Comparison of ENCODE assay signal across 25 mouse cellular contexts in the genomic region with DNA sequence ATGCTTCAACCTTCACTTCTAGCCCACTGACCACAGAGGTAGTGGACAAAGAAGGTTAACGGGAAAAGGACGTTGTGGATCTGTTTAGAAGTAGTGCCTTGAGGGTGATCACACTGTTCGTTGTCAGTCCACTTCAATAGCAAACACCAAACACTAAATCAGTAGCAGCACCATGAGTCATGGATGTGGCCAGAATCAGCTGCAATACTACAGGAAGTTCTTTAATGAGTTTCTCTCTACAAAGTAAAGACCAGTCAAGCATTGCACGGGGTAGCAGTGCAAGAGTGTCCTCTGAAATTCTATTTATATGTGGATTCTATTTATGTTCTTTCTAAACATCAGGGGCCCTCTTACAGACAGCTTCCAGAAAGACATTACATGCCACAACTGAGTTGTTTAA. TPM values are rescaled to one million over a fixed set of nuclear protein-coding genes. Genes with fewer than 3 reads are reported as not detected.
DNase-seq lines count a peak whose midpoint lies in the region; ATAC-seq and TF ChIP-seq lines count a peak whose summit lies in the region.
"Had no signal": no experiment of that assay in that cellular context is flagged by ENCODE, and none has a peak within 500 bp of the region (broad histone marks: within the 10 kb centered on the region; RNA-seq: fewer than 3 reads in every experiment).

No protein-coding gene starts in this region.

- H3K27me3 ChIP-seq in heart, embryonic 10.5 days (ENCODE audit: insufficient read depth, poor library complexity, severe bottlenecking), result no peaks in the 10 kb centered on the region
- no peaks in the 10 kb centered on the region for H3K27me3 ChIP-seq in CH12.LX (replicated peaks)
- H3K27me3 ChIP-seq: embryonic facial prominence, embryonic 13.5 days; embryonic facial prominence, embryonic 15.5 days; forebrain, embryonic 12.5 days had no signal

- H3K79me2 ChIP-seq in CH12.LX (replicated peaks; ENCODE audit: control insufficient read depth, extremely low read depth, insufficient read depth, poor library complexity, severe bottlenecking), result no peaks in the 10 kb centered on the region

- TF ChIP-seq RAD21 in CH12.LX (IDR thresholded peaks at IDR 0.05; ENCODE audit: low read depth, low read length), result no peak

- no peaks in the 10 kb centered on the region for H3K4me1 ChIP-seq in heart, embryonic 10.5 days
- peaks cover 0 to 4% of the 10 kb centered on the region in 2 experiments; a peak in 2 of 4 replicates for H3K4me1 ChIP-seq in CH12.LX (ENCODE audit: control insufficient read depth in 1 of 2, insufficient read depth in 2 of 2)
- peaks cover 6% of the 10 kb centered on the region for H3K4me1 ChIP-seq in bone marrow macrophage, adult 2 months (ENCODE audit: control insufficient read depth, insufficient read depth, low read length)
- H3K4me1 ChIP-seq: embryonic facial prominence, embryonic 13.5 days; embryonic facial prominence, embryonic 15.5 days; forebrain, embryonic 10.5 days; forebrain, embryonic 12.5 days had no signal

- in situ Hi-C loops in CH12.LX (cut with MboI; ENCODE audit: low pct_ligation_motif_present, low pct_unique_long_range_greater_than_20kb, low sequenced_read_pairs), result no loop called here

- TF ChIP-seq POLR2A in CH12.LX (IDR thresholded peaks at IDR 0.05; ENCODE audit: low read depth, low read length), result no peak
- TF ChIP-seq POLR2A in bone marrow macrophage, adult 2 months (IDR thresholded peaks at IDR 0.05; ENCODE audit: borderline replicate concordance, low read depth, low read length), result no peak

- no peak for TF ChIP-seq EP300 in CH12.LX (IDR thresholded peaks at IDR 0.05; ENCODE audit: low read length)

- no peak overlapping the region for H3K4me3 ChIP-seq in heart, embryonic 10.5 days
- no peak overlapping the region for H3K4me3 ChIP-seq in CH12.LX (replicated peaks in 1 of 3; ENCODE audit: low read depth in 2 of 3, low read length in 2 of 3, poor library complexity in 1 of 3)
- H3K4me3 ChIP-seq in bone marrow macrophage, adult 2 months (ENCODE audit: insufficient read depth, low read length), result no peak overlapping the region
- H3K4me3 ChIP-seq: embryonic facial prominence, embryonic 13.5 days; embryonic facial prominence, embryonic 15.5 days; erythroblast, embryonic 14.5 days; forebrain, embryonic 10.5 days; forebrain, embryonic 12.5 days had no signal

- DNase-seq in heart, embryonic 10.5 days (ENCODE audit: low spot score), result peak; percentile 13
- DNase-seq in heart, postnatal 4 days, result no peak
- DNase-seq in 416B (ENCODE audit: low read depth), result peak; percentile 68
- peak; percentile 29 for DNase-seq in CH12.LX (ENCODE audit: extremely low read depth)
- no peak for DNase-seq in c-Kit-positive CD71-positive TER-119-positive erythroid progenitor cells, embryonic 14.5 days (ENCODE audit: low spot score)
- DNase-seq: adrenal gland, adult 2 months; adrenal gland, postnatal 10 days; adrenal gland, postnatal 25 days; cerebellum, adult 11 months; cerebellum, adult 18-20 months; cerebellum, adult 8-10 months; cerebellum, adult 9-11 months; cerebellum, postnatal 14 days; cerebellum, postnatal 36 days; embryo, embryonic 11 days had no signal

- dilution Hi-C loops in CH12.LX (cut with MboI; ENCODE audit: extremely low pct_ligation_motif_present, extremely low pct_unique_long_range_greater_than_20kb, low sequenced_read_pairs), result no loop called here

- 88% methylated on average over 4 of the region's 4 CpGs for WGBS in heart, embryonic 10.5 days

- H3K27ac ChIP-seq in heart, embryonic 10.5 days, result no peak overlapping the region
- no peak overlapping the region for H3K27ac ChIP-seq in CH12.LX (ENCODE audit: insufficient read depth, low read depth)
- H3K27ac ChIP-seq in bone marrow macrophage, adult 2 months (ENCODE audit: insufficient read depth, low read depth, low read length), result peak overlapping the region; percentile 19; the same call in 1 of the 2 replicates
- H3K27ac ChIP-seq: embryonic facial prominence, embryonic 13.5 days; embryonic facial prominence, embryonic 15.5 days; forebrain, embryonic 10.5 days; forebrain, embryonic 12.5 days had no signal

- H3K9me3 ChIP-seq in heart, embryonic 10.5 days, result no peaks in the 10 kb centered on the region
- H3K9me3 ChIP-seq in CH12.LX (replicated peaks; ENCODE audit: low read length), result no peaks in the 10 kb centered on the region
- H3K9me3 ChIP-seq: embryonic facial prominence, embryonic 13.5 days; embryonic facial prominence, embryonic 15.5 days; forebrain, embryonic 12.5 days had no signal

- no peak for ATAC-seq in megakaryocyte, adult 5-6 weeks (ENCODE audit: poor library complexity, severe bottlenecking)
- ATAC-seq: CD4-positive, CD25-positive, alpha-beta regulatory T cell, adult 4 months; forebrain, embryonic 14.5 days; forebrain, embryonic 16.5 days had no signal

- no peak overlapping the region for H3K4me2 ChIP-seq in CH12.LX (ENCODE audit: insufficient read depth, low read depth, poor library complexity, severe bottlenecking)
- H3K4me2 ChIP-seq: embryonic facial prominence, embryonic 13.5 days; embryonic facial prominence, embryonic 15.5 days; forebrain, embryonic 12.5 days had no signal

- peaks cover 53% of the 10 kb centered on the region for H3K36me3 ChIP-seq in heart, embryonic 10.5 days
- H3K36me3 ChIP-seq in CH12.LX (replicated peaks in 1 of 2; ENCODE audit: control insufficient read depth in 1 of 2, insufficient read depth in 1 of 2, low read length in 1 of 2), result peaks cover 20 to 75% of the 10 kb centered on the region in 2 experiments

- H3K9ac ChIP-seq in CH12.LX (ENCODE audit: insufficient read depth, low read depth), result no peak overlapping the region
- H3K9ac ChIP-seq: embryonic facial prominence, embryonic 13.5 days; embryonic facial prominence, embryonic 15.5 days; forebrain, embryonic 12.5 days had no signal

- no peak for TF ChIP-seq CTCF in CH12.LX (conservative IDR thresholded peaks at IDR 0.05 in 1 of 2, IDR thresholded peaks at IDR 0.05 in 1 of 2; ENCODE audit: low read depth in 2 of 2, low read length in 2 of 2)
- no peak for TF ChIP-seq CTCF in bone marrow macrophage, adult 2 months (IDR thresholded peaks at IDR 0.05; ENCODE audit: low read depth, low read length)

TF ChIP-seq in CH12.LX, 34 proteins besides CTCF, POLR2A, EP300 and RAD21:
- no peak for TF ChIP-seq USF1 (IDR thresholded peaks at IDR 0.05; ENCODE audit: low read depth, low read length)
- TF ChIP-seq KAT2A (IDR thresholded peaks at IDR 0.05; ENCODE audit: insufficient replicate concordance, low read length), result no peak
- TF ChIP-seq MAZ (IDR thresholded peaks at IDR 0.05; ENCODE audit: low read depth, low read length), result no peak
- no peak for TF ChIP-seq NRF1 (IDR thresholded peaks at IDR 0.05; ENCODE audit: low read depth, low read length)
- TF ChIP-seq NELFE (IDR thresholded peaks at IDR 0.05; ENCODE audit: low read depth, low read length), result no peak
- no peak for TF ChIP-seq MXI1 (IDR thresholded peaks at IDR 0.05; ENCODE audit: low read depth, low read length)
- TF ChIP-seq MYC (IDR thresholded peaks at IDR 0.05; ENCODE audit: low read depth, low read length), result no peak
- no peak; the same call in 1 of the 2 replicates for TF ChIP-seq ETS1 (conservative IDR thresholded peaks at IDR 0.05; ENCODE audit: low read depth, low read length)
- no peak for TF ChIP-seq RCOR1 (conservative IDR thresholded peaks at IDR 0.05; ENCODE audit: low read depth, low read length)
- no peak for TF ChIP-seq SIN3A (IDR thresholded peaks at IDR 0.05; ENCODE audit: low read length)

RNA-seq across cellular contexts. Expression of gene Orc1, which starts 19.1 kb away (rescaled TPM):
- 11.7 and 14.3 TPM in 2 replicates for polyA plus RNA-seq in heart, embryonic 10.5 days (2016; fragmentation: Nextera tagmentation; extraction: Ambion mirVana)
- 1 to 10 TPM; 3.4 to 4.3 TPM for total RNA-seq in heart, postnatal 4 days (2021)
- total RNA-seq in CH12.LX (2012; rRNA removed), result 16.3 and 20.5 TPM in 2 replicates
- 25.1 and 25.4 TPM in 2 replicates for total RNA-seq in CH12.LX (2014; rRNA removed)
- polyA plus RNA-seq in CH12.LX (2012; ENCODE audit: insufficient read length, low read depth), result 24.8 and 25.0 TPM in 2 replicates
- polyA plus RNA-seq in bone marrow macrophage, adult 2 months (2012; ENCODE audit: insufficient read depth, insufficient read length, missing spikeins), result 1.1 and 1.3 TPM in 2 replicates
- total RNA-seq in megakaryocyte, adult 5-6 weeks (2015), result 5.0 and 5.1 TPM in 2 replicates
- 4.1 and 5.6 TPM in 2 replicates for total RNA-seq in megakaryocyte, adult 5-6 weeks (2017)

RNA-seq across cellular contexts. Expression of gene Prpf38a, which starts 19.2 kb away (rescaled TPM):
- 75.5 and 88.7 TPM in 2 replicates for polyA plus RNA-seq in heart, embryonic 10.5 days (2016; fragmentation: Nextera tagmentation; extraction: Ambion mirVana)
- total RNA-seq in heart, postnatal 4 days (2021), result 10 to 100 TPM; 33.9 to 35.0 TPM
- 51.1 and 63.1 TPM in 2 replicates for total RNA-seq in CH12.LX (2012; rRNA removed)
- total RNA-seq in CH12.LX (2014; rRNA removed), result 107 and 127 TPM in 2 replicates
- 82.2 and 98.7 TPM in 2 replicates for polyA plus RNA-seq in CH12.LX (2012; ENCODE audit: insufficient read length, low read depth)
- 29.7 and 31.4 TPM in 2 replicates for polyA plus RNA-seq in bone marrow macrophage, adult 2 months (2012; ENCODE audit: insufficient read depth, insufficient read length, missing spikeins)
- 47.2 and 49.8 TPM in 2 replicates for total RNA-seq in megakaryocyte, adult 5-6 weeks (2015)
- total RNA-seq in megakaryocyte, adult 5-6 weeks (2017), result 78.5 and 92.3 TPM in 2 replicates

RNA-seq across cellular contexts. Expression of gene Cc2d1b, which starts 21.4 kb away (rescaled TPM):
- 23.1 and 24.7 TPM in 2 replicates for polyA plus RNA-seq in heart, embryonic 10.5 days (2016; fragmentation: Nextera tagmentation; extraction: Ambion mirVana)
- 10 to 100 TPM; 24.5 to 24.6 TPM for total RNA-seq in heart, postnatal 4 days (2021)
- 60.9 and 61.4 TPM in 2 replicates for total RNA-seq in CH12.LX (2012; rRNA removed)
- 48.9 and 59.0 TPM in 2 replicates for total RNA-seq in CH12.LX (2014; rRNA removed)
- polyA plus RNA-seq in CH12.LX (2012; ENCODE audit: insufficient read length, low read depth), result 57.5 and 69.1 TPM in 2 replicates
- polyA plus RNA-seq in bone marrow macrophage, adult 2 months (2012; ENCODE audit: insufficient read depth, insufficient read length, missing spikeins), result 37.9 and 49.0 TPM in 2 replicates
- 12.1 and 16.7 TPM in 2 replicates for total RNA-seq in megakaryocyte, adult 5-6 weeks (2015)
- 29.0 and 31.5 TPM in 2 replicates for total RNA-seq in megakaryocyte, adult 5-6 weeks (2017)

Comparison
In these comparisons a context has a peak if more than half of its experiments do, and no peak if none do; other contexts are left out.
1. DNase-seq: peak in heart, embryonic 10.5 days (single experiment), 416B (single experiment) and CH12.LX (single experiment); none in heart, postnatal 4 days (single experiment) and c-Kit-positive CD71-positive TER-119-positive erythroid progenitor cells, embryonic 14.5 days (single experiment).